Mouse (Mus musculus) stomach, postnatal 0 days (tissue): ENCODE results near the gene Uqcr10.

ENCODE experiments used
- CTCF ChIP-seq: IDR thresholded peaks from 2 replicates; pipeline ENCODE4 v1.5.1; 2016; ENCODE audit warnings: antibody characterized with exemption, low read depth, mild to moderate bottlenecking, moderate library complexity
- EP300 ChIP-seq: optimal IDR thresholded peaks from 2 replicates; pipeline ENCODE3; 2016; ENCODE audit warnings: antibody characterized with exemption

GRCm38 (mm10) chr11:4671736-4672135 is 32.4 kb downstream of the Uqcr10 start:
- TF ChIP-seq CTCF (no peak), EP300 (no peak)
